Mouse (Mus musculus) small intestine, adult 2 months (tissue): ENCODE results near the gene Cd247. TPM values are rescaled to one million over a fixed set of nuclear protein-coding genes. Genes with fewer than 3 reads are reported as not detected.

Source experiments
- H3K27ac ChIP-seq: fragments of 200-500 bp; 2 replicates; pipeline ENCODE4 v1.5.1; 2012; ENCODE audit warnings: low read depth, low read length, control low read depth, inconsistent platforms; ENCODE audit not compliant: insufficient read depth
- H3K27me3 ChIP-seq: fragments of 200-500 bp; 2 replicates; pipeline ENCODE4 v1.6.1; 2012; ENCODE audit warnings: mild to moderate bottlenecking, moderate library complexity, low read length, inconsistent platforms; ENCODE audit not compliant: control insufficient read depth, insufficient read depth
- H3K36me3 ChIP-seq: fragments of 200-500 bp; 2 replicates; pipeline ENCODE4 v1.6.1; 2012; ENCODE audit warnings: mild to moderate bottlenecking, low read length, control low read depth, inconsistent platforms; ENCODE audit not compliant: control insufficient read depth, insufficient read depth
- H3K4me1 ChIP-seq: fragments of 200-500 bp; 2 replicates; pipeline ENCODE4 v1.6.1; 2012; ENCODE audit warnings: low read length, inconsistent platforms, mixed read lengths; ENCODE audit not compliant: control insufficient read depth, insufficient read depth, insufficient read length
- H3K4me3 ChIP-seq: fragments of 200-500 bp; 2 replicates; pipeline ENCODE4 v1.5.1; 2012; ENCODE audit warnings: low read depth, mild to moderate bottlenecking, control low read depth, inconsistent platforms, low read length, moderate library complexity
- CTCF ChIP-seq: fragments of 200-500 bp; IDR thresholded peaks from 2 replicates; pipeline ENCODE4 v1.5.1; 2012; ENCODE audit warnings: low read depth, mild to moderate bottlenecking, control low read depth, inconsistent platforms, low read length, moderate library complexity, mixed read lengths; ENCODE audit not compliant: insufficient replicate concordance, insufficient read length; ENCODE audit errors: extremely low read depth
- POLR2A ChIP-seq: fragments of 200-500 bp; IDR thresholded peaks from 2 replicates; pipeline ENCODE4 v1.6.1; 2012; ENCODE audit warnings: low read depth, mild to moderate bottlenecking, control low read depth, inconsistent platforms, low read length, moderate library complexity
- WGBS: fragments of 180-500 bp; shearing (Covaris S2); methylation state at CpG from one replicate; pipeline ENCODE4 v1.1.7; 2018; 5-methylcytosine and 5-hydroxymethylcytosine counted together
- polyA plus RNA-seq: library from polyadenylated mRNA; depleted of rRNA; stranded (reverse); fragments of >200 nt; gene quantifications from 2 replicates; pipeline ENCODE4 v1.2.3, GENCODE M21; 2012

The Cd247 gene
- polyA plus RNA-seq, 1 experiment = 4.8 TPM

DNA sequence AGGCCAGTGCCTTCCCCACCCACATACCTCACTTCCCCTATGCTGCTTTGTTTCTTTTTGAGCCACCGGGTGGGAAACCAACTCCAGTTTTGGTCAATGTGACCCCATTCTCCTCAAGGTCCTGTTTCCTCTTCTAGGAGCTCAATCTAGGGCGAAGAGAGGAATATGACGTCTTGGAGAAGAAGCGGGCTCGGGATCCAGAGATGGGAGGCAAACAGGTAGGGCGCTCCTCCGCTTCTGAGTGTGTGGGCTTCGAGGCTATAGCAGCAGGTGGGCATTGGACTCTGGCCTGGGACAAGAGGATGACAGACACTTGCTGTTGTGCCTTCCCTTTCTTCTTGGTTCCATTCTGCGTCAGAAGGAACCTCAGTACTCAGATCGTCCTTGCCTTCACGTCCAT is 68.8 kb downstream of the Cd247 start:
- Histone ChIP-seq H3K27me3 (no peaks in the 10 kb centered on the region), H3K27ac (no peak overlapping the region), H3K4me1 (peaks cover 4% of the 10 kb centered on the region; the same call in 1 of the 2 replicates), H3K36me3 (no peaks in the 10 kb centered on the region), H3K4me3 (no peak overlapping the region)
- 88% methylated on average over 11 of the region's 11 CpGs for WGBS
- no peak for TF ChIP-seq CTCF

DNA sequence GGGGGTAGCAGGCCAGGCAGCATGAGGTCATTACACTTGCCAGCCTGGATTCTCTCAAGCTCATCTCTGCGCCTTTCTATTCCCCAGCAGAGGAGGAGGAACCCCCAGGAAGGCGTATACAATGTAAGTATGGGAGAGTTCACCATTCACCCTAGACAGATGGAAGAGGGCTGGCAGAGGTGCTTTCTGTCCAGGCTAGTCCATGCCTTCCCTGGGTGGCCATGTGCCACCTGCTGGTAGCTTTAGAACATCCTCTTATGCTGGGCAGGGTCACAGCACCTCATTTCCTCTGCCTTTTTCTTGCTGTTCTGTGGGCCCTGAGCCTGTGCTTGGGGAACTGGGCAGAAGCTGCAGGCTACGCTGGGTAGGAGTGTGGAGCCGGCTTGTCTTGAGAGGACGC is 69.9 kb downstream of the Cd247 start:
- H3K4me1 ChIP-seq = peaks cover under 1% of the 10 kb centered on the region; the same call in 1 of the 2 replicates
- H3K36me3 ChIP-seq = no peaks in the 10 kb centered on the region
- no peak for TF ChIP-seq POLR2A
- peak; percentile 56; the same call in 1 of the 2 replicates for TF ChIP-seq CTCF
- no peak overlapping the region for H3K4me3 ChIP-seq
- WGBS = 90% methylated on average over 5 of the region's 5 CpGs
- H3K27me3 ChIP-seq = no peaks in the 10 kb centered on the region
- no peak overlapping the region for H3K27ac ChIP-seq

DNA sequence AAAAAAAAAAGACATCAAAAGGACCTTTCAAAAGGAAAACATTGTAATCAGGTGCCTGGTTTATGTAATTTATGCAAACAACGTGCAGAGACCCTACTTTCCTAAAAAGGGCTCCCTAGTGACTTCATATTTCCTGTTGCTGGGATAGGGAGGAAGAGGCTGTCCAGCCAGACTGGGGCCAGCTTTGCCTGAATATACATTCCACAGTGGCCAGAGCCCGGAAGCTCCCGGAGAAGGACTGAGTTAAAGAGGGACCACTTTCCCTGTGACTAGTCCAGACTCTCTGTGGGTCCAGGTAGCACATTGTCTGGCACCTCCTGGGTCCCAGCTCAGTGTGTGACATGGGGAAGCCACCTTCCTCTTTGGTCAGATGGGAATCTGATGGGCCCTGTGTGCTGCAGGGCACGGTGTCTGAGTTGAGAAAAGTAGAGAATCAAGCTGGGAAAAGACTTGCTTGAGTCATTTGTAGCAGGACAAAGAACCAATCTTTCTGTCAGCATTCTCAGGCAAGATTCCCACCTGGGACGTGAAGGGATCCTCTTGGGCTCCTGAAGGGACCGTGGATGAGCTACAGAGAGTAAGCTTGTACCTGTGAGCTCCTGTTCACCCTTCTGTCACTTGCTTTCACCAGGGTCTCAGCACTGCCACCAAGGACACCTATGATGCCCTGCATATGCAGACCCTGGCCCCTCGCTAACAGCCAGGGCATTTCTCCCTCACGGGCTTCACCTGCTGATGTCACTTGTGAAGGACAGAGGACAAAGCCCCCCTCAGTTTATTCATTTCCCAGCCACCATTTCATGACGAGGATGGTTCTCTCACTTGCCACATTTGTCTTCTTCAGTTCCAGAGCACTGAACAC is 72.1 kb downstream of the Cd247 start:
- Histone ChIP-seq H3K4me1 (no peaks in the 10 kb centered on the region), H3K4me3 (no peak overlapping the region), H3K27ac (no peak overlapping the region), H3K36me3 (no peaks in the 10 kb centered on the region), H3K27me3 (no peaks in the 10 kb centered on the region)
- 72% methylated on average over 9 of the region's 9 CpGs for whole genome bisulfite sequencing
- TF ChIP-seq CTCF = no peak
- no peak for TF ChIP-seq POLR2A

DNA sequence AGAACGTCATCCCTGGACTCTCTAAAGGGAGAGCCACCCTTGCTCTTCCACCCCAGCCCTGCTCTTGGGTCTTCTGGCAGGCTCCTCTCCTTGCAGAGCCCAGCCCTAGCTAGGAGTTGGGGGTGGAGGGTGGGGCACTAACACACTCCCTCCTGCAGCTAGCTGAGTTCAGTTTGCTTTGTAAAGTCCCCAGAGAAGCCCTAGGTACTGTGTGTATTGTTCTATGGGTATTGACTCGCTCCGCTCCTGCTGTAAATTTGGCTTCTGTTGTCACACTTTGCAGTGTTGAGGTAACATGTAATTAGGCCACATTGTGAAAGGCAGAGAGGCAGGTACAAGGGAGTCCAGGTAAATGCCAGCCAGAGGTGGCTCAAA is 72.7 kb downstream of the Cd247 start:
- Histone ChIP-seq H3K4me1 (no peaks in the 10 kb centered on the region), H3K4me3 (no peak overlapping the region), H3K27me3 (no peaks in the 10 kb centered on the region), H3K36me3 (no peaks in the 10 kb centered on the region), H3K27ac (no peak overlapping the region)
- 78% methylated on average over 3 of the region's 3 CpGs for WGBS
- no peak for TF ChIP-seq CTCF
- TF ChIP-seq POLR2A = no peak

DNA sequence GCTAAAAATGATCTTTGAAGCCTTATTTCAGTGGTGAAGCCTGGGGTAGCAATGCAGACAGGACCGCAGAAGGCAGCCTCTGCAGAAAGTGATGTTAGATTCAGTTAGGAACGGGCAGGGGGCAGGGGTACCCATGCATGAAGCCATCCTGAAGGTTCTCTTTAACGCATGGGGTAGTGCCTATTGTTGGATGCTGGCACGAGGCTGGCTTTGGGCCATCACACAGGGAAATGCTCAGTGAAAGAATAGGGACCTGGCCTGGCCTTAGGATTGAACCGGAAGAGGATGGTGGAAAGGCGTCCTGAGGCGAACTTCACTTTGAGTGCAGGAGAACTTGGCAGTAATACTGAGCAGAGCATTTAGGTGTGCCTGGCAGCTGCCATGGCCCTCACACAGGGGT is 73.6 kb downstream of the Cd247 start:
- Histone ChIP-seq H3K36me3 (no peaks in the 10 kb centered on the region), H3K4me1 (no peaks in the 10 kb centered on the region), H3K27ac (no peak overlapping the region), H3K4me3 (no peak overlapping the region), H3K27me3 (no peaks in the 10 kb centered on the region)
- WGBS = 82% methylated on average over 7 of the region's 7 CpGs
- TF ChIP-seq POLR2A = no peak
- TF ChIP-seq CTCF = no peak

DNA sequence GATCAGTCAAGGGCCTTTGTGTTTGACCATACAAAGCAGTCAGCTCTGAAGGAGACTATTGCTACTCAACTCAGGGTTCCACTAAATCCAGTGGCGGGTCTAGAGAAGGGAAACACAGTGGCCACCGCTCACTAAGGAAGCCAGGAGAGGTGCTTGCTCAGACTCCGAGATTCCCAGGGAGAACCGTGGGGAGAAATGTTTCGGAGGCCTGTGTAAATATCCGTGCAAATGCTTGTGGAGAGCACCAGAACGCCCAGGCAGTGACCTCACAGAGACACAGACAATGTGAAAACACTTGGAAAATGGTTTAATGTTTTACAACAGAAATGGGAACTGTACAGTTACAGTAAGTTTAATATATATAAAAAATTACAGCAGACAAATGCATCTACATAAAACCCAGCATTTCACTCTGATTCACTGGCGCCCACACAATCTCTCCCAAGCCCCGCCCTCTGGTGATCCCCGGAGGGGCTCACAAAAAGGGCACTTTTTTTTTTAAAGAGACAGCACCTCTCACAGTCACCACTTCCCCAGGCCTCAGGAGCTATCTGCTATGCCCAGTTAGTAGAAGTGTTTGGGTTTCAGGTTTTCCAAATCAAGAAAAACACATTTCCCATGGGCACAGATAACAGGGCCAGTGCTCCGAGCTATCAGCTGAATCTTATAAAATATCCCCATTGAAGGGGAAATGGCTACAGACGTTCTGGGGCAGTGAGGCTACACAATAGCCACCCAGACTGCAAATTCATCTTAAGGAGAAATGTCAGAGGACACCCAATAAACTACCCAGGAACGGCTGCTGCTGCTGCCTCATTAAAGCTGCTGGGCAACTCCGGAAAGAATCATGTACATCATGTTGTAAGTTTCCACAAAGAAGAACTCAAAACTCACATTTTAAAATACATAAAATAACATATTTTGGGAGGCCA is 76.6 kb downstream of the Cd247 start:
- no peaks in the 10 kb centered on the region for H3K27me3 ChIP-seq
- H3K4me1 ChIP-seq = no peaks in the 10 kb centered on the region
- H3K4me3 ChIP-seq = no peak overlapping the region
- no peaks in the 10 kb centered on the region; the same call in 1 of the 2 replicates for H3K36me3 ChIP-seq
- H3K27ac ChIP-seq = no peak overlapping the region
- 69% methylated on average over 14 of the region's 14 CpGs for WGBS
- no peak for TF ChIP-seq POLR2A
- no peak for TF ChIP-seq CTCF

DNA sequence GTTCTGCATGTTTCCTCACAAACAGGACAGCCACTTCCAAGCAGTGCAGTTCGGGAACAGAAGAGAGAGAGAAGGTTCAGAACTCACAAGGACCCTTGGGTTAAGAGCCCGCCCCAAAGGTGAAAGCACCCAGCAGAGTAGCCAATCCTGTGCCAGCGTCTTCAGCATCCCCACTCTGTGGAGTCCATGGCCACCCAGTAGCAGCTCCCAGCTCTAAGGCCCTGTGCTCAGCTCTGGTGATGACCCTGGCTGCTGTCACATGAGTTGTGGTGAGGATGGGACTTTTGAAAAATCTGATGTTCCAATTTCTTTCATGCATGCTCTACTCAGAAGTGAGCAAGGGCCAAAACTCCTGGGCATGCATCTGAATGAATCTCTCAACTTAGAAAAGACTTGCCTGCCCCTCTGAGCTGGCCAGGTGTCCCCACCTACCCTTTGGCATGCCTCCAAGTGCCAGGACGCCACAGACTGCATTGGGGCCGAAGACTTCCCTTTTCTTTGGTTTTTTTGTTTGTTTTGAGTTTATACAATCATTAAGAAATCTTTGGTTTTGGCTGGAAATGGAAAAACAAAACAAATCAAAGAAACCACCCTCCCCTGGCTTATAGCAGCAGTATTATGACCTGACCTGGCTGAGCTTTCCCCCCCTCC is 78.3 kb downstream of the Cd247 start:
- H3K4me3 ChIP-seq = no peak overlapping the region
- peaks cover 1% of the 10 kb centered on the region; the same call in 1 of the 2 replicates for H3K36me3 ChIP-seq
- H3K27me3 ChIP-seq = no peaks in the 10 kb centered on the region
- WGBS = 70% methylated on average over 5 of the region's 5 CpGs
- TF ChIP-seq POLR2A = no peak
- no peak for TF ChIP-seq CTCF
- H3K4me1 ChIP-seq = no peaks in the 10 kb centered on the region
- H3K27ac ChIP-seq = no peak overlapping the region
